Mouse (Mus musculus) testis, adult 2 months (tissue): Measurements from ENCODE around the gene Impad1. TPM values are rescaled to one million over a fixed set of nuclear protein-coding genes. Genes with fewer than 3 reads are reported as not detected.

Source experiments
- H3K27ac ChIP-seq: fragments of 200-500 bp; 2 replicates; pipeline ENCODE4 v1.5.1; 2012; ENCODE audit warnings: low read depth, low read length; ENCODE audit not compliant: control insufficient read depth, insufficient read depth
- H3K27me3 ChIP-seq: fragments of 200-500 bp; 2 replicates; pipeline ENCODE4 v1.6.1; 2012; ENCODE audit warnings: mild to moderate bottlenecking, low read length, moderate library complexity; ENCODE audit not compliant: control insufficient read depth, insufficient read depth
- H3K36me3 ChIP-seq: fragments of 200-500 bp; 2 replicates; pipeline ENCODE4 v1.6.1; 2012; ENCODE audit warnings: mild to moderate bottlenecking, low read length; ENCODE audit not compliant: control insufficient read depth, insufficient read depth
- H3K4me1 ChIP-seq: fragments of 200-500 bp; 2 replicates; pipeline ENCODE4 v1.6.1; 2012; ENCODE audit warnings: low read length; ENCODE audit not compliant: control insufficient read depth, insufficient read depth
- H3K4me3 ChIP-seq: fragments of 200-500 bp; 2 replicates; pipeline ENCODE4 v1.5.1; 2012; ENCODE audit warnings: low read depth, mild to moderate bottlenecking, low read length, moderate library complexity, mixed read lengths; ENCODE audit not compliant: control insufficient read depth
- CTCF ChIP-seq: fragments of 200-500 bp; IDR thresholded peaks from 2 replicates; pipeline ENCODE4 v1.5.1; 2012; ENCODE audit warnings: low read depth, mild to moderate bottlenecking, inconsistent platforms, low read length, moderate library complexity; ENCODE audit not compliant: control insufficient read depth, insufficient read depth, insufficient replicate concordance
- POLR2A ChIP-seq: fragments of 200-500 bp; IDR thresholded peaks from 2 replicates; pipeline ENCODE4 v1.6.1; 2012; ENCODE audit warnings: low read depth, mild to moderate bottlenecking, inconsistent platforms, low read length, moderate library complexity; ENCODE audit not compliant: control insufficient read depth
- polyA plus RNA-seq: library from polyadenylated mRNA; depleted of rRNA; stranded (reverse); fragments of >200 nt; gene quantifications from 2 replicates; pipeline ENCODE4 v1.2.3, GENCODE M21; 2012; rRNA removed

Impad1 gene
- polyA plus RNA-seq = 9.0 and 11.8 TPM in 2 replicates

DNA sequence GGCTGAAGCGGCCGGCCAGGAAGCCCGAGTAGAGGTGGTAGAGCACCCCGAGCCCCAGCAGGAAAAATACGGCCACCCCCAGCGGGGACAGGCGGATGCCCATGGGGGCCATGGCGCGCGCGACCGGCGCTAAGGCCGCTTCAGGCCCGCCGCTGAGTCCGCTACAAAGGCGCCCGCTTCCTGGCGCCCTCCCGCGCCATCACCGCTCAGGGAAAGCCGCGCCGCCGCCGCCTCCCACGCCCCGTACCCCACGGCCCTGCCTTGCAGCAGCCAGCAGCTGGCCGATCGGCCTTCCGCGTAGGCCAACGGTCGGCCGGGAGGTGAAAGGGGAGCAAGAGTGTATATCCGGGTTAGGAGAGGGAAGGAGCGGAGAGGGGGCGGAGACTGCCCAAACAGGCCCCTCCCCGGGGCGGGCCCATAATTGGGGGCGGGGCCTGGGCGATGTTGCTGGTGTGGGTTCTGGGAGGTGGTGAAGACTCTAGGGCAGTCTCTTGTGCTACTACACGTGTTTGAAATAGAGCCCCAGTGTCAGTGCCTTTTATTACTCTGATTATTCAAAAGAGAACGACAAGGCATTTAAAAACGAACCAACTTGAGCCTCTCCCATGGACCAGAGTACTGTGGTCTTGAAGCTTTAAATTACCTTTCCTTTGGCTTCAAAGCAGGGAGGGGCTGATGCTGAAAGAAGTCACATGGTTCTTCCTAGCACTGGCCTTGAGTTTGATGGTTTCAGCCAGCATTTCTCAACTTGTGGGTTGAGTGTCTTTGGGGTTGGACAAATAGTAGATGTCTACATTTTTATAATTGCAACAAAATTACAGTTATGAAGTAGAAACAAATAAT, at the start of gene Impad1:
Gene Impad1 (minus strand): TSS at position 364 of the 843 bp plus-strand sequence.
- Histone ChIP-seq H3K4me3 (peak within 1 kb of the TSS; percentile 100), H3K27me3 (no peaks in the 10 kb centered on the region), H3K36me3 (no peaks in the 10 kb centered on the region), H3K4me1 (no peaks in the 10 kb centered on the region; the same call in 1 of the 2 replicates), H3K27ac (peak within 1 kb of the TSS; percentile 98)
- TF ChIP-seq POLR2A = peak; percentile 89
- TF ChIP-seq CTCF = no peak

DNA sequence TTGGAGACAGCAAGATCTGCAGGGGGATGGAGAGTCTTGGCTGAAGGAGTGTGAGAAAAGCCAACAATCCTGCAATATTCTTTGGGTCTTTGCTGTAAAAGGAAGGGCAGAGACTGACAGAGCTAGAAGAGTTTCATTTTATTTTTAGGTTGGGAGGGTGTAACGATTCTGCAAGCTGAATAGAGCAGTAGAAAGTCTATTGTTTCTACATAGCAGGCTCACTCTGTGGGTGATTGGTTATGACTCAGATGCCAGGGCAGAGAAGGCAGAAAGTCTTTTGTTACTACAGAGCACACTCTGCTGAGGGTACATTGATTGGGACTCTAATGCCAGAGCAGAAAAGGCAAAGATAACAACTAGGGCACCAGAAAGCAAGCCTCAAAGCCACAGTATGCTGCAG, 47.0 kb upstream of the Impad1 start:
- Histone ChIP-seq H3K4me1 (no peaks in the 10 kb centered on the region), H3K4me3 (no peak overlapping the region), H3K27ac (no peak overlapping the region), H3K27me3 (no peaks in the 10 kb centered on the region), H3K36me3 (no peaks in the 10 kb centered on the region)
- TF ChIP-seq CTCF (no peak), POLR2A (no peak)

DNA sequence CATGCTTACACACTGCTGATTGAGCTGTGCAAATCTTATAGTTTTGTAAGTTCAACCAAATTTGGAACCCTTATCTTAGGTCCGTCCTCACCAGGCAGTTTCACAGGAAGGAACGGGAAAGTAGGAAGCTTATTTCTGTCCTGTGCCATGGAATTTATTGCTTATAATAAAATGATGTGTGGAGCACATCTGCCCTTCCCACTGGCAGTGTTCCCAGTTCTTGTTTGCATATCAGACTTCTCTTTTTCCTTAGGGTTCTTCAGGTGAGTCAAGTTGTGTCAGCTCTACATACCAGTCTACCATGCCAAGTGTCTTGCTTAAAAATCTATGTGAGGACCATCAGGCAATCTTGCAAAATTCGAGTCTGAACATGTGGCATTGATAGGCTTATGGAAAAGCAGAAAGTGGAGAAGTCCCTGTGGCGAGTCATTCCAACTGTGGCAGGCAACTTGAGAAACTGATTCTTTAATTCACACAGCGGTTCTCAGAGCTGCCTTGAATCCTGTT, 40.7 kb upstream of the Impad1 start:
- Histone ChIP-seq H3K4me1 (no peaks in the 10 kb centered on the region), H3K27ac (no peak overlapping the region), H3K36me3 (no peaks in the 10 kb centered on the region), H3K27me3 (no peaks in the 10 kb centered on the region), H3K4me3 (no peak overlapping the region)
- TF ChIP-seq POLR2A = no peak
- TF ChIP-seq CTCF = no peak

DNA sequence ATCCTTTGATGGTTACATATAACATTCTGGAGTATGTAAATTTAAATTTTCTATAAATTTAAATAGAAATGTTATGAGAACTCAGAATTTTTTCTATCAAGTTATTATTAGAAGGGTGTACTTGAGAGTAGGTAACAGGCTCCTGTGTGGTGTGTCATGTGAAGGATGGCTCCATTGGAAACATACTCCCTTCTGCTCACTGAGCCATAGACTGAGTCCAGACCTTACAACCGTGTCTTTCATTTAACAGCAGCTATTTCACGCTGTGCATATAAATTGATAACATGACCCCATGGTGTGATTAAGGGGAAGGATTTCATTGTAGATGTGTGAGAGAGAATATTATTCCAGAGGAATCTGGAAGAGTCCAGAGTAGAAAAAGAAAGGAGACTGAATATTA, 35.0 kb upstream of the Impad1 start:
- no peaks in the 10 kb centered on the region for H3K36me3 ChIP-seq
- TF ChIP-seq POLR2A = no peak
- H3K27me3 ChIP-seq = no peaks in the 10 kb centered on the region
- no peak overlapping the region for H3K27ac ChIP-seq
- no peak overlapping the region for H3K4me3 ChIP-seq
- no peaks in the 10 kb centered on the region for H3K4me1 ChIP-seq

DNA sequence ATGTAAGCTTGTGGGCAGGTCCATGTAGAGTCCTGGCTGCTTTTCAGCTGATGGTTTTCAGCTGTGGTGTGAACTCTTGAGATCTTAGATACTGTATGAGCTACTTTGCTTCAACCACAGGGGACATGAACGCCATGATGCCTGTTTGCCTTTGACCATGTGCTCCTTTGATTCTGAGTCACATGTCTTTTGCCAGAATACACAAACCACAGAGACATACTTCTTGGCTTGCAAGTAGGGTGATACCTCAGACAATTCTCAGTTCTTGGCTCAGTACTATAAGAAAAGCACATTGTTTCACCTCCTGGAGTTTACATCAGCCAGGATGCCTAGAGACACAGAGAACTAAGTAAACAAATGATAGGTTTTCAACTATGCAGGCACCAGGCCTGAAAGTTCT, 29.0 kb upstream of the Impad1 start:
- no peak for TF ChIP-seq CTCF
- no peaks in the 10 kb centered on the region for H3K27me3 ChIP-seq

DNA sequence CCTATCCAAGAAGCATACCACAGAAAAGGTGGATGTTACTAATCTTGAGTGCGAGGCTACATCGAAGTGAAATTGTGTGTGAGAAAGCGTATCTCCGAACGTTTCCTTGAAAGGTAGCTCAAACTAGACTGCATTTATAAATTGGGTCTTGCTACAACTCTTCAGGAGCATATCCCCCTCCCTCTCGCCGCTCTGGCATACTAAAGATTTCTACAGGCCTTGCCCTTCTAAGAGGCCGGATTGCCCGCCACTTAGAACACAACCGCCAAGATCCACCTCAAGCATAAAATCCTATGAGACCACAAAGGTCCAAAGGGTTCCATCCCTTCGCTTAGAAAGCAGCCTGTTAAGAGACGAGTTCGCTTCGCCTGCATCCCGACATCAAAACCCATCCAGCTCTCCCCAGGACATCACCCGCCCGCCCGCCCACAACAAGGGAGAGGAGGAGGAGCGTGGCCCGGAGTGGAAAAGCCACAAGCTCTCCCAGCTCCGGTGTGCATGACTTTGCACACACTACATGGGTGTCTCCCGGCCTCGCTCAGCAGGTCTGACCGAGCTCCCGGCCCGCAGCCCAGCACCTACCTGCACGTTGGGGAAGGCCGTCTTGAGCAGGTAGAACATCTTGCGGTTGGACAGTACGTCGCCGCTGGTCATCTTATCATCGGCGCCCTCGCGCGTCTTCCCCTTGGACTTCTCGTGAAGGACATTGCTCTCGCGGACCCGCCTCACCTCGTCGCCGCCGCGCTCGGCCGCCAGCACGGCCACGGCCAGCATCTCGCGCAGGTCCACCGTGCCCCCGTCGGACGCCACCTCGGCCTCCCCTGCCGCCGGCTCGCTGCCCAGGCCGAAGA, 789 bp downstream of the Impad1 start:
- Histone ChIP-seq H3K4me1 (no peaks in the 10 kb centered on the region; the same call in 1 of the 2 replicates), H3K27ac (peak overlapping the region; percentile 98), H3K27me3 (no peaks in the 10 kb centered on the region), H3K36me3 (no peaks in the 10 kb centered on the region), H3K4me3 (peak overlapping the region; percentile 100)
- TF ChIP-seq POLR2A (peak; percentile 61; the same call in 1 of the 2 replicates), CTCF (no peak)

More for the DNA sequence above, 29.0 kb upstream of the Impad1 start:
- Histone ChIP-seq H3K4me1 (no peaks in the 10 kb centered on the region), H3K36me3 (no peaks in the 10 kb centered on the region), H3K4me3 (no peak overlapping the region), H3K27ac (no peak overlapping the region)

DNA sequence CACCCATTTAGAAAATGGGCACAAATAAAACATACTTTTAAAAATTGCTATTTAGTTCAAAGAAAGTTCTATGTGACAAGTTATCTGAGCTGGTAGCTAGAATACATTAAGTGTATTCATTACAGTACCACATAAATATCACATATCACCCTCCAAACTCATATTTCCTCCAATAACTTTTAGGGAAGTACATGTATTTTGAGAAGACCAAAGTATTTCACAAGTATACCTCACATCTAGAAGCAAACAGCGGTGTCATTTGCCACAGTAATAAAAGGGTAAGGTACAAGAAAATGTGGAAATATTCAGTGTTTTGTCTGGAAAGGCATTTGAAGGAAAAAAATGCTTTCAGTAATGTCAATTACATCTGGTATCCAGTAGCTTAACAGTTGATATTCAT, 2.0 kb downstream of the Impad1 start:
- Histone ChIP-seq H3K36me3 (no peaks in the 10 kb centered on the region), H3K27me3 (no peaks in the 10 kb centered on the region), H3K4me1 (no peaks in the 10 kb centered on the region), H3K4me3 (no peak overlapping the region), H3K27ac (no peak overlapping the region)
- TF ChIP-seq POLR2A (no peak), CTCF (no peak)
